Mouse (Mus musculus) heart, embryonic 16.5 days (tissue): ENCODE data around the gene Naa60. TPM values are rescaled to one million over a fixed set of nuclear protein-coding genes. Genes with fewer than 3 reads are reported as not detected.

Experiments used
- ATAC-seq: fragments of 200-750 bp; cut with Nextera tagmentation; replicated peaks from 2 replicates; pipeline ENCODE4 v1.8.0; 2017; ENCODE audit warnings: moderate number of reproducible peaks; ENCODE audit not compliant: insufficient read depth, low FRiP score; ENCODE audit errors: extremely low read depth
- H3K27ac ChIP-seq: fragments of 300-500 bp; sonication (generic); 2 replicates; pipeline ENCODE4 v1.5.1; 2014; ENCODE audit warnings: mild to moderate bottlenecking, low read length, control low read depth, moderate library complexity
- H3K27me3 ChIP-seq: fragments of 300-500 bp; sonication (generic); 2 replicates; pipeline ENCODE4 v1.6.1; 2014; ENCODE audit warnings: low read length, mixed read lengths; ENCODE audit not compliant: control insufficient read depth, insufficient read depth
- H3K36me3 ChIP-seq: fragments of 300-500 bp; sonication (generic); 2 replicates; pipeline ENCODE4 v1.6.1; 2014; ENCODE audit not compliant: control insufficient read depth, insufficient read depth
- H3K4me1 ChIP-seq: fragments of 300-500 bp; sonication (generic); 2 replicates; pipeline ENCODE4 v1.6.1; 2014; ENCODE audit warnings: low read length, mixed read lengths; ENCODE audit not compliant: control insufficient read depth, insufficient read depth
- H3K4me2 ChIP-seq: fragments of 300-500 bp; sonication (generic); 2 replicates; pipeline ENCODE4 v1.6.1; 2014; ENCODE audit warnings: low read depth, mild to moderate bottlenecking, control low read depth, low read length
- H3K4me3 ChIP-seq: fragments of 300-500 bp; sonication (generic); 2 replicates; pipeline ENCODE4 v1.5.1; 2014; ENCODE audit warnings: mild to moderate bottlenecking, control low read depth, low read length
- H3K9ac ChIP-seq: fragments of 300-500 bp; sonication (generic); 2 replicates; pipeline ENCODE4 v1.6.1; 2014; ENCODE audit warnings: low read length, control low read depth
- H3K9me3 ChIP-seq: fragments of 300-500 bp; sonication (generic); replicated peaks from 2 replicates; pipeline ENCODE4 v1.6.1; 2016; ENCODE audit warnings: low read length; ENCODE audit not compliant: control insufficient read depth
- WGBS: fragments of 180-500 bp; shearing (Covaris S2); extraction: QIAGEN DNeasy Blood & Tissue Kit; methylation state at CpG from one replicate; pipeline ENCODE4 v1.1.7; 2014; 5-methylcytosine and 5-hydroxymethylcytosine counted together
- polyA plus RNA-seq: library from polyadenylated mRNA; unstranded; fragments of >200 nt; fragmentation: Nextera tagmentation; extraction: Ambion mirVana; gene quantifications from 2 replicates; pipeline ENCODE4 v1.2.1, GENCODE M21; 2015

Naa60 gene
- 37.1 and 40.0 TPM in 2 replicates for polyA plus RNA-seq

GRCm38 (mm10) chr16:3872216-3873047 is at the start of gene Naa60:
Gene Naa60, plus strand, starts transcription at chr16:3872375.
- peak within 1 kb of the TSS; percentile 95 for H3K4me2 ChIP-seq
- peak within 1 kb of the TSS; percentile 78 for H3K4me3 ChIP-seq
- H3K36me3 ChIP-seq = no peaks in the 10 kb centered on the region
- WGBS = 4% methylated on average over 47 of the region's 47 CpGs
- H3K9ac ChIP-seq = peak within 1 kb of the TSS; percentile 79
- H3K4me1 ChIP-seq = peaks cover 11% of the 10 kb centered on the region
- H3K9me3 ChIP-seq = no peaks in the 10 kb centered on the region
- no peaks in the 10 kb centered on the region for H3K27me3 ChIP-seq
- peak; percentile 98 for ATAC-seq
- peak within 1 kb of the TSS; percentile 69 for H3K27ac ChIP-seq

GRCm38 (mm10) chr16:3828021-3828420 is 44.2 kb upstream of the Naa60 start:
- 55% methylated on average over 3 of the region's 3 CpGs for WGBS
- no peak overlapping the region for H3K9ac ChIP-seq
- H3K4me2 ChIP-seq = no peak overlapping the region
- no peak overlapping the region for H3K4me3 ChIP-seq
- H3K36me3 ChIP-seq = no peaks in the 10 kb centered on the region
- H3K9me3 ChIP-seq = no peaks in the 10 kb centered on the region
- no peak for ATAC-seq
- no peak overlapping the region for H3K27ac ChIP-seq
- H3K4me1 ChIP-seq = no peaks in the 10 kb centered on the region
- no peaks in the 10 kb centered on the region for H3K27me3 ChIP-seq

- 76% methylated on average over 2 of the region's 2 CpGs for WGBS
- ATAC-seq = no peak
- Histone ChIP-seq H3K4me2 (no peak overlapping the region), H3K36me3 (no peaks in the 10 kb centered on the region), H3K4me1 (no peaks in the 10 kb centered on the region), H3K27me3 (no peaks in the 10 kb centered on the region), H3K27ac (no peak overlapping the region), H3K9me3 (no peaks in the 10 kb centered on the region), H3K4me3 (no peak overlapping the region), H3K9ac (no peak overlapping the region)
Observed at GRCm38 (mm10) chr16:3829727-3830126, 42.4 kb upstream of the Naa60 start.

- H3K27ac ChIP-seq = no peak within 1 kb of the TSS
- H3K9ac ChIP-seq = no peak within 1 kb of the TSS
Observed at GRCm38 (mm10) chr16:3830588-3831109, 41.5 kb upstream of the Naa60 start, which contains the start of gene Olfr15. Gene Olfr15, plus strand, starts transcription at chr16:3830878.

GRCm38 (mm10) chr16:3835461-3835860 is 36.7 kb upstream of the Naa60 start:
- 74% methylated on average over 2 of the region's 2 CpGs for WGBS
- no peak overlapping the region for H3K4me2 ChIP-seq
- H3K27me3 ChIP-seq = no peaks in the 10 kb centered on the region

More at GRCm38 (mm10) chr16:3830588-3831109, 41.5 kb upstream of the Naa60 start, which contains the start of gene Olfr15:
- Histone ChIP-seq H3K36me3 (no peaks in the 10 kb centered on the region), H3K4me3 (no peak within 1 kb of the TSS), H3K9me3 (no peaks in the 10 kb centered on the region), H3K4me1 (no peaks in the 10 kb centered on the region), H3K27me3 (no peaks in the 10 kb centered on the region), H3K4me2 (no peak within 1 kb of the TSS)
- ATAC-seq = no peak

GRCm38 (mm10) chr16:3839157-3839885 is 32.9 kb upstream of the Naa60 start:
- Histone ChIP-seq H3K4me1 (no peaks in the 10 kb centered on the region), H3K9me3 (no peaks in the 10 kb centered on the region), H3K4me3 (no peak overlapping the region), H3K27me3 (no peaks in the 10 kb centered on the region), H3K36me3 (no peaks in the 10 kb centered on the region), H3K4me2 (no peak overlapping the region), H3K27ac (no peak overlapping the region), H3K9ac (no peak overlapping the region)
- no peak; the same call in 1 of the 2 replicates for ATAC-seq
- 44% methylated on average over 17 of the region's 17 CpGs for WGBS

More at GRCm38 (mm10) chr16:3835461-3835860, 36.7 kb upstream of the Naa60 start:
- Histone ChIP-seq H3K9ac (no peak overlapping the region), H3K27ac (no peak overlapping the region), H3K4me3 (no peak overlapping the region), H3K9me3 (no peaks in the 10 kb centered on the region), H3K36me3 (no peaks in the 10 kb centered on the region), H3K4me1 (no peaks in the 10 kb centered on the region)
- ATAC-seq = no peak

- 34% methylated on average over 4 of the region's 4 CpGs for WGBS
Observed at GRCm38 (mm10) chr16:3842989-3843388, 29.2 kb upstream of the Naa60 start.

GRCm38 (mm10) chr16:3843796-3844195 is 28.4 kb upstream of the Naa60 start:
- H3K4me2 ChIP-seq = no peak overlapping the region
- H3K27me3 ChIP-seq = no peaks in the 10 kb centered on the region
- H3K4me3 ChIP-seq = no peak overlapping the region
- no peak for ATAC-seq
- no peak overlapping the region for H3K27ac ChIP-seq
- WGBS = 64% methylated on average over 1 of the region's 1 CpGs
- H3K4me1 ChIP-seq = peaks cover 6% of the 10 kb centered on the region
- no peaks in the 10 kb centered on the region for H3K36me3 ChIP-seq
- H3K9me3 ChIP-seq = no peaks in the 10 kb centered on the region
- H3K9ac ChIP-seq = no peak overlapping the region

More at GRCm38 (mm10) chr16:3842989-3843388, 29.2 kb upstream of the Naa60 start:
- Histone ChIP-seq H3K4me1 (peaks cover 6% of the 10 kb centered on the region), H3K27ac (no peak overlapping the region), H3K36me3 (no peaks in the 10 kb centered on the region), H3K9ac (no peak overlapping the region), H3K27me3 (no peaks in the 10 kb centered on the region), H3K4me2 (no peak overlapping the region), H3K9me3 (no peaks in the 10 kb centered on the region), H3K4me3 (no peak overlapping the region)
- no peak for ATAC-seq
